Mouse (Mus musculus) brown adipose tissue, adult 24 weeks (tissue): ENCODE measurements at regions not wholly inside any gene's neighbourhood (a gene's known extent, or its start where the extent isn't known, plus 50 kb on each side); places are given as distances from the start of the nearest gene placed in this dataset.

Experiments used
- H3K27ac ChIP-seq: fragments of 200-500 bp; replicated peaks from 2 replicates; pipeline ENCODE4 v1.5.1; 2012; ENCODE audit warnings: low read depth, mild to moderate bottlenecking, low read length
- H3K4me1 ChIP-seq: fragments of 200-500 bp; 2 replicates; pipeline ENCODE4 v1.6.1; 2012; ENCODE audit warnings: low read length, mixed read lengths; ENCODE audit not compliant: control insufficient read depth, insufficient read depth, insufficient read length
- H3K4me3 ChIP-seq: fragments of 200-500 bp; 2 replicates; pipeline ENCODE4 v1.5.1; 2012; ENCODE audit warnings: low read depth, mild to moderate bottlenecking, low read length, moderate library complexity; ENCODE audit not compliant: insufficient read depth

DNA sequence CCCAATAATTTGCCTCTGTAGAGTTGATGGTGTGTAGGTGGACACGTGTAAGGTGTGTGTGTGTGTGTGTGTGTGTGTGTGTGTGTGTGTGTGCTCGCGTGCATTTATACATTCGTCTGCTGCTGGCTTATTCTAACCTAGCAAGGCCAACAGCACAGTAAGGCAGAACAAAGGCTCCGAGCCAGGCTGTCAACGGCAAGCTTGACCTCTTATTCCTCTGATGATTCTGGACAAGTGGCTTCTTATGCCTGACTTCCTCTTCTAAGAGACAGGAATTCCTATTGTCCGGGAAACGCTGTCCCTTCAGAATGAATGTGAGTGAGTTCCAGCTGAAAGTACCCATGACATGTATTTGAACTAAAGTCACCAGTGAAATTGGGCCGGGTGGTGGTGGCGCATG, 217.7 kb upstream of the Habp2 start:
- Histone ChIP-seq H3K27ac (no peak overlapping the region), H3K4me1 (no peaks in the 10 kb centered on the region), H3K4me3 (no peak overlapping the region)

DNA sequence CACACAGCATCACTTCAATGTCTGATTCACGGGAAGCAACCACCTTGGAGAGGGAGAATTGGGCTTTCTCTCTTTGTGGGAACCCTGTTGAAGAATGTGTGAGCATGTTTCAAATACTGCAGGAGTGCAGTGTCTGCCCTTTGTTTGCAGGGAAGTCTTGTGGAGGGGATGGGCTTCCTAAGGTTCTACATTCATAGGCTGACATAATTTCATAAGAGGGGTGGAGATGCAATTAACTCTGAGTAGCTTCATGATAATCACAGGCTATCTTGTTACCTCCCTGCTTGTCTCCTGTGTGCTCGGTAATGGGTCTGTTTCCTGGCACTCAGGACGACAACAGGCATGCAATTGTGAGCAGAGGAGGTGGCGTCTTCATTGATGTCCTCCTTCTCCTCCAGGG, 215.6 kb upstream of the Habp2 start:
- Histone ChIP-seq H3K27ac (no peak overlapping the region), H3K4me3 (no peak overlapping the region), H3K4me1 (no peaks in the 10 kb centered on the region)

DNA sequence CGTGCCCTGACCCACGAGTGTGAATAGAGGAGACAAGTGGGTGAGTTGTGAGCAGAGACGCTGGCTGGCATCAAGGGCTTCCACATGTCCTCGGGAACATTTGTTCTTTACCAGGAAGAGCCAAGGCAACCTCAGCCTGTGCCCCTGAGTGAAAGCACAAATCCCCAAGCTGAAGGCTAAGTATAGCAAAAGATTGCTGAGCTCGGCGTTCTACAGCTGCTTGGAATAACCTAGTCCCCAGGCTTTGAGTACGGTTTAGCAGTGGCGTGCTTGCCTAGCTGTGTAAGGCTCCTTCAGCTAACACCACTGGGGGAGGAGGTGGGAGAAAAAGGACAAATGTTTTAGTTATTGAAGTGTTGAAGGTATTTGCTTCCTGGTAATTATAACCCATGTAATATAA, 210.8 kb upstream of the Habp2 start:
- no peaks in the 10 kb centered on the region; the same call in 1 of the 2 replicates for H3K4me1 ChIP-seq
- H3K4me3 ChIP-seq: no peak overlapping the region
- H3K27ac ChIP-seq: no peak overlapping the region

DNA sequence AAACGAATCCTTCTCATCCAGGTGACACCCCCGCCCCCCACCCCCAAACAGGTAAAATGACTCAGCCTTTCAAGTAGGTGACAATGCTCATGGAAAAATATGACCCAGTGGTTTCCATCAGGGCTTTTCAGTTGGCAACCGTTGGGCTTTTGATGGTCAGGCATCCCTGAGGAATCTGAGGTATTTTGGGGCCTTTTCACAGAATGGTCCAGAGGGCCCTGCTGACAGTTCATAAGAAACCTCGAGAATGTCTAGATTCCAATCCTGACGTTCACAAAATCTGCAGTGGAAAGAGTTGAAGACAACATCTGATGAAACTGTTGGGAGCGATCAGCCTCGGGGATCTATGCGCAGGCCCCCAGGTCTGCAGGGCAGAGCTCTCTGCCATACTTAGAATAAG, 209.4 kb upstream of the Habp2 start:
- no peak overlapping the region for H3K27ac ChIP-seq
- H3K4me1 ChIP-seq: no peaks in the 10 kb centered on the region; the same call in 1 of the 2 replicates

DNA sequence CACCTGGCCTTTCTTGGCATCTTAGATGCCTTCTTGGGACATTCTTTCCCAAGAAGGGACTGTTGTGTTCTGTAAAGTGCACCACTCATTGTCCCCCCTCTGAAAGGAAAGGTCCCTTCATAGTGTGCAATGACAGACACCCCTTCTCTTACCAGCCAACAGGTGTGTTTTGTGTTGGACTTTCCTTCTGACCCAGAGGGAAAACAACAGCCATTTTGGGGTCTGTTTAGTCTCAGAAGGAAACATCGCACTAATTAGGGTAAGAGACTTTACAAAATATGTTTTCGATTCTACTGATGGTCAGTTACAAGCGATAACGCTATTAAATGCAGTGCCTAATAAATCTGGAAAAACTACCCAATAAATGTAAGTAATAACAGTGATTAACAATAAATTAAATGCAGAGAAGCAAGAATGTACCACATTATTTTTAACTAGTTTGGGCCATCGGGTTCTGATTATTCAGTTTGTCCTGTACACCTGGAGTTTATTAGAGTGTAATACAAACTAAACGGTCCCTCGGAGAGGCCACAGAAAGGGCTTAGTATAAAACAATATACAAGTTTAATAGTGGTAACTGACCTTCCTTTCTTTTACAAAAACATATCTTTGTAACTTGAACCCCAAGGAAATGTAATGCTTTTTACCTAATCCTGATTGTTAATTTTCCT, 200.4 kb upstream of the Habp2 start:
- H3K4me1 ChIP-seq: peaks cover 3% of the 10 kb centered on the region; the same call in 1 of the 2 replicates
- no peak overlapping the region for H3K4me3 ChIP-seq
- no peak overlapping the region for H3K27ac ChIP-seq

More for the DNA sequence above, 209.4 kb upstream of the Habp2 start:
- no peak overlapping the region for H3K4me3 ChIP-seq

DNA sequence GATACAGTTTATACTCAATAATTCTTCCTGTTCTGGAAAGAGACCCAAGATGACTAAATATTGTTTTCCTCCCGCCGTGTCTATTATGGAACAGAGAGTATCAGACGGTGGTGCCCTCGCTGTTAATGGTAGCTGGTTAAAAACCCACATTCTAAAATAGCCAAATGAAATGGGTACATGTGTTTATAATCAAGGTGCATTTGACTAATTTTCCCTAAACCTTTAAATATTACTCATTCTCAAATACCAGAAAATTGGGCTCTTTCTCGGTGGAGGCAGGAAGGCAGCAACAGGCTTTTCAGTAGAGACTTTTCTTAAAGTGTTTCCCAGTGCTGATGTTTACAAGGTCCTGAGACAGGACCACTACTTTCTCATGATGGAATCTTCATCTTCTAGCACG, 199.8 kb upstream of the Habp2 start:
- peaks cover 3% of the 10 kb centered on the region; the same call in 1 of the 2 replicates for H3K4me1 ChIP-seq
- H3K4me3 ChIP-seq: no peak overlapping the region
- no peak overlapping the region for H3K27ac ChIP-seq

DNA sequence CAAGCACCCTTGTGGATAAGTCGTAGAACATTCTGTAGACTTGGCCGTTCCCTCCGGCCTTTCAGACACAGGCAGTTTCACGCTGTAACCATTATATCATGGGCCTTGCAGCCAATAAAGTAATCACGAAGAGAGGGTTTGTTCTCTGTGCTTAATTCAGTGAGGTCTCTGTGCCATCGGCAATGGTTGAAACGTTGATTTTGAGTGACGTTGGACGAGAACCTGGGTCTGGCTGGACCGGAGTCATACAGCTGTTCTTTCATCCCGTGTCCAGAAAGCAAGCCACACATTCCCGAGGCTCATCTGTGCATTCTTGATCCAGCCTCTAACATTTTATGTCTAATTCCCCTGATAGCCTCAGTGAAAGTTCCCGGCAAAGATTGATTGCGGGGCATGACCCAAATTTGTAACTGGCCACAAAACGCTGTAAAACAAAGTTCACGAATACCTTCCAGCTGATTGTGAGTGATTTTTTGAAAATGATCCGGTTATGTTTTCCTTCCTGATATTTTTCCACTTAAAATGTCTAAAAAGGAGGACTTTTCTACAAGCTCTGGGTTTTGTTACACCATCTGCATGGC, 197.1 kb upstream of the Habp2 start:
- Histone ChIP-seq H3K27ac (no peak overlapping the region), H3K4me3 (no peak overlapping the region), H3K4me1 (peaks cover 3% of the 10 kb centered on the region; the same call in 1 of the 2 replicates)

DNA sequence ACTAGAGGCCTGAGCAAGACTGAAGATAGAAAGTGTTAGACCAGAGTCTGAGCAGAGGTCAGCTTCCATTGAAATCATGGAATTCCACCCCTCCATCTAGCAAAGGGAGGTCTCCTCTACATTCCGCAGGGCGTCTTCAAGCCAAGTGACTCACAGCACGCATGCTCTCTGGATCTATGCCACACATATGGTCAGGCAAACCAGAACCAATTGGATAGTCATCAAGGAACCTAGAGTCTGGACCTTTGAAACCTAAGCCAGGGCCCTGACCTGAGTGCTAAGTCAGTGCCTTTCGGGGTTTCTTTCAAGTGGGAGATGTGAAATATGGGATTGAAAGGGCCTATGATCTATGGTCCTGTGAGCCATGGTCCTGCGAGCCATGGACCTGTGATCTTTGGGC, 195.4 kb upstream of the Habp2 start:
- peaks cover 3% of the 10 kb centered on the region; the same call in 1 of the 2 replicates for H3K4me1 ChIP-seq
- no peak overlapping the region for H3K27ac ChIP-seq
- no peak overlapping the region for H3K4me3 ChIP-seq

DNA sequence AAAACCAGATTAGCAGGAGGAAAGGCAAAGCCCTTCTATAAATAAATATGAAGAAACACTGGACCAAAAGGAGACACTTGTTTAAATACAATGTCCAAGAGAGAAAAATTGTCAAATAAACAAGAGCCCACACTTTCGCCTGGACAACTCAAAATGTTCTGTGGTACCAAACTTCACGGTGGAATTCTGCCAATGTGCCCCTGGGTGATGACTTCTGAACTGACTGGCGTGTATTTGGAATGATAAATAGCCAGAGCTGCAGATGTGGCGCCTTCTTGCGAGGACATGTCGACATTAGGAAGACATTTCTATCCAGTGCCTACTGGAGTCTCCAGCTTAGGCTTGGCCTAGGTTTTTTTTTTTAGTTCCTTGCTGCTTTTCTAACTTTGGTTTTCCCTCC, 191.1 kb upstream of the Habp2 start:
- H3K4me1 ChIP-seq: no peaks in the 10 kb centered on the region
- H3K27ac ChIP-seq: no peak overlapping the region
- H3K4me3 ChIP-seq: no peak overlapping the region

DNA sequence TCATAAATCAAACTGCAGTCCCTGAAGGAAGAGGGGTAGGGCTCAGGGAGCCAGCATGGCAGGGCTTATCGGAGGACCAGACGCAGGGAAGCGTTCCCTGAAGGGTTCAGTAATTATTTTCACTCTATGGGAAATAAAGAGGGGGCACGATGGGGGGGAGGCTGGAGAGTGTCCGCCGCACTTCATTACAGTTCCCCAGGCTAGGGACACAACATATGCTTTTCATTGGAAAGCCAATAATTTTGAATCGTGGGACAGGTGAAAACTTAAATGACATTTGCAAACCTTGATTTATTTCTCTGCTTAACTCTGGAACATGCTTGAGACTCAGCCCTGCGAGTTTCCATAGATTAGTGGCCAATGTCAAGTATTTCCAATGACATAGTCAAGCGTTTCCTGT, 187.2 kb upstream of the Habp2 start:
- H3K4me3 ChIP-seq: no peak overlapping the region
- no peak overlapping the region for H3K27ac ChIP-seq
- H3K4me1 ChIP-seq: no peaks in the 10 kb centered on the region

DNA sequence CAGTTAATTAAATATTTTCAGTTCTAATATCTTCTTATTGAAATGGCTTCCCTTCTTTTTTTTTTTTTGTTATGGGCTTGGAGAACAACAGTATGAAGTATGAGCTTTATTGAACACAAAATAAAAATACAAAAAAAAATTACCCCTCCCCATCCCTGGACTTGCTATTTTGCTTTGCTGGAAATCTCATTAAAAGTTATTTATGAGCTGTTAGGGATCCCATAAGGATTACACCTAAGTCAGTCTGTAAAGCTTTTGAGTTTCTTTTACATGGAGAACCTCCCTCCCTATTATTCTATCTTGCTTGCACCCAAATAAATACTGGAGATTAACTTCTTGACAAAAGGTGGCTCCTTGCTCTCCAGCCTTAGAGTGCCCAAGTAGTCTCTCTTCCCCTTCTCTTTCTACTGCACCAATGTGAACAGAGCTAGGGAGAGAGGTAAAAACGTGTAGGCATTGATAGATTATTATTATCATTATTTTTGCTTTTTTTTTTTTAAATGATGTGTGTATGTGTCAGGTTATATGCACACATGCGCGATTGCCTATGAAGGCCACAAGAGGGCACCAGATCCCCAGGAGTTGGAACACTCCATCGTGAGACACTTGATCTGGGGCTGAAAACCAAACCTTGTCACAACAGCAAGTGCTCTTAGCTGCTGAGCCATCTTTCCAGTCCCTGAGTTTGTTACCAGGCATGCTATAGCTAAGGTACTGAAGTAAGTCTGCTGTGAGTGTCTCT, 186.6 kb upstream of the Habp2 start:
- Histone ChIP-seq H3K4me1 (no peaks in the 10 kb centered on the region), H3K27ac (no peak overlapping the region), H3K4me3 (no peak overlapping the region)

DNA sequence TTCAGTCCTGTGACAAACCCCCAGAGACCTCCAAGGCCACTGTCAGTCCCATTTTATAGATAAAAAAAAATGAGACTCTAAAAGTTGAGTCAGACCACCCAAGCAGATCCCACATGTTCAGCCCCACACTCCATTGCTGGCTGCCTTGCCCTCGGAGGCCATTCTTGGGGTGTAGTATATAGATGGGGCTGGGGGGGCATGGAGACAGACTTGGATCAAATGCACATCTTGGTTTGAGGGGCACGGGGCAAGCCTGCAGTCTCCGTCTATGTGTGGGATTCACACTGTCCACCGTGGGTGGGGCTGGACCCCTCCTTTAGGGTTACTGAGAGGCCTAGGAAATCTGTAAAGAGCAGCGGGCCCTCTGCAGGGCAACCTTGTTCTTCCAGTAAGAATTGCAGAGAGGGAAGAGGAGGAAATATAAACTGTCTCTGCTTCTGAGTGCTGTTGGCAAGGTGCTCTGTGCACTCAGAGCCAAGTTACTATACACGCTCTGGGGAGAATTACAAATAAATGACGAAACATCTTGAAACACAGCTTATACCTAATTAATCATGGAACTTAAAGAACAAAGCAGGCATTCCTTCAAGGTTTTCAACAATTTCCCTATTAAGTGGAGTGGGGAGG, 184.4 kb upstream of the Habp2 start:
- no peaks in the 10 kb centered on the region for H3K4me1 ChIP-seq
- no peak overlapping the region for H3K4me3 ChIP-seq
- no peak overlapping the region for H3K27ac ChIP-seq

DNA sequence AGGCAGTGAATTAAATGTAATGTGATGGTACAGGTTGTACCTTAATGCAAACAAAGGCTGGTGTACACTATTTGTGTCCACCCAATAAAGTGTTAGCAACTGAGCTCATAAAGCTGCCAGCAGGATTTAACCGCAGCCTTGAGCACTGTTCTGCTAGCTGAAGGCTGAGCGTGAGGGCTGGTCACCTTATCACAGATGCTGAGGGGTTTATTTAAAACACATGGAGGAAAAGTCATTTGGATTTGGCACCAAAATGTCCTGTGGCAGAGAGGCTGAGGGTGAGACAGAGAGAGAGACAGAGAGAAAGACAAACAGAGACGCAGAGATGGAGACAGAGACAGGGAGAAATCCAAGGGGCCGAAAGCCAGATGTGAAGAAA, 181.9 kb upstream of the Habp2 start:
- H3K27ac ChIP-seq: no peak overlapping the region

DNA sequence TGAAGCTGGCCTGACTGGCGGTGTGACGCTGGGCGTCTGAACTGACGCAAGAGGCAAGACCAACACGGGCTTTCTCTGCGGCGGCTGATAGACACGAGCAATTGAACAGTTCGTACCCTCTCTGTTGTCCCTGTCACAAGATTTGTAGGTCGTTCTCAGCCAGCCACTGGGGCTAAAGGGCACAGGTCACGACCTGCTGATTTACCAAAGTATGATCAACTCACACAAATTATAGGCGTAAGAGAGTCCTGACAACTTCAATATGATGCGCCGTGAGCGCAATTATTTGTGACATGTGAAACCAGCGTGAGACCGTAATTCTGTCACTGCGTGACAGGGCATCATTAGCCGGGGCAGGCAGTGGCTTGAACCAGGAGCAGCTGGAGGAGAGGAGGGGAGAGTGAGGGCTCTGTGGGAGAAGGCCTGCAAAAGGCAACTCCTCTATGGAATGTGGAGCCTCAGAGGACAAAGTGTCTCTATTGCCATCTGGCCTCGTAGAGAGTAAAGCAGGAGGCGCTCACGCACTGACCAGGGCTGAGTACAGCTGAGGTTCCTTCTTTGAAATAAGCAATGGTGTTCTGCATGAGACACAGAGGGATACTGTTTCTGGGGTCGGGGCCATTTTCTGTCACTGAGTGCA, 181.4 kb upstream of the Habp2 start:
- H3K27ac ChIP-seq: no peak overlapping the region
- no peaks in the 10 kb centered on the region for H3K4me1 ChIP-seq
- H3K4me3 ChIP-seq: no peak overlapping the region

More for the DNA sequence above, 181.9 kb upstream of the Habp2 start:
- Histone ChIP-seq H3K4me1 (no peaks in the 10 kb centered on the region), H3K4me3 (no peak overlapping the region)

DNA sequence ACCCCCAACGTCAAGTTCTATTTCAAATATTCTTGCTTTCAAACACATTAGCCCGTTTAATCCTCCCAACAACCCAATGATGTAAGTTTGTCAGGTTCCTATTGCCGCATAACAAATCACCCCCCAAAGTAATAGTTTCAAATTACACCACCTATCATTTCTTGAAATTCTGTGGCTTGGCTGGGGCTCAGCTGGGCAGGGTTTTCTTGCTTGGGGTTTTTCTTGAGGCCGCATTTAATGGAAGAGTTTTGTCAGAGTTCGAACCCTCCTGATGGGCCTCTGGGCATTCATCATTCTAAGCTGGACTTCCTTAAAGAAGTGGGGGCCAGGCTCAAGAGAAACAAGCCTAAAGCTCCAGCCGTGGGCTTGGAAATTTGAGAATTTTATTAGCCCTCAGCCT, 178.1 kb upstream of the Habp2 start:
- Histone ChIP-seq H3K4me3 (no peak overlapping the region), H3K4me1 (no peaks in the 10 kb centered on the region), H3K27ac (no peak overlapping the region)
